Mouse (Mus musculus) brain, embryonic 18.5 days (tissue): ENCODE data around the gene Ebi3.

Source experiments
- DNase-seq: peaks from one replicate; pipeline ENCODE4 v3.0.0-alpha.2; 2012; ENCODE audit warnings: low read depth, low spot score

The Ebi3 gene

GRCm38 (mm10) chr17:56003000-56003399 is 50.6 kb downstream of the Ebi3 start:
- no peak for DNase-seq

DNA sequence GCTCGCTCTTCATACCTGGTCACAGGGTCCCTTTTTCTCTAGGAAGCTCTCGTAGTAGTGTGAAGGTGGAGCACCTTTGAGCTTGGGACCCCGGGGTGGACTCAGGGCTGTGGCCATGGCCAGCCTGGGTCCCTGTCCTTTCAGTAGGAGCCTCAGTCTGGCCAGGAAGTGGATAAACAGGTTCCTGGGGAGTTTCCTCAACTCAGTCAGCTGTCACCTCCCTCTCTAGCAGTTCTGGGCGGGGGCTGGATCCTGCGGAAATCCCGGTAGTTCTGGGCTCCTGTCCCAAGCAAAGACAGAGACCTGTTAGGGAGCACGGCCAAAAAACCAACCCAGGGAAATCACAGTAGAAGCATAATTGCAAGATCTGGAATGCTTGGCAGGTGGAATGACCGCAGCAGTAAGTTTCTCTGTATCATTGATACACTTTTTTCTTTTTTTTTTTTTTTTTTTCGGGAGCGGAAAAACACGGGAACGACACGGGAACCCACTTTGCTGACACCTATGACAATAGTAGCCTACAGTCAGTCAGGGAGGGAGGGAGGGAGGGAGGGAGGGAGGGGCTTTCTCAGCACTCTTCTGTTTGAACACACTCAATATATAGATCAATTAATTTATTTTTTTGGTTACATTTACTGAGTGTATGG is 53.1 kb downstream of the Ebi3 start, which contains the start of the genes Stap2 and Mpnd:
Gene Stap2 (minus strand): TSS at position 170 of the 647 bp plus-strand sequence.
Gene Mpnd (plus strand): TSS at position 297 of the 647 bp plus-strand sequence.
- DNase-seq, result no peak
